Mouse (Mus musculus): ENCODE results near the gene Kif1a. TPM values are rescaled to one million over a fixed set of nuclear protein-coding genes. Genes with fewer than 3 reads are reported as not detected.

The Kif1a gene
- polyA plus RNA-seq, 1 experiment from 2014 or later: 8.6 TPM

GRCm38 (mm10) chr1:93006061-93006460, 95.7 kb downstream of the Kif1a start, which contains the start of gene Aqp12:
Aqp12 (plus strand) TSS chr1:93006334.
- Histone ChIP-seq H3K4me1 (ENCODE audit: insufficient read depth) (no peaks in the 10 kb centered on the region), H3K36me3 (ENCODE audit: insufficient read depth) (no peaks in the 10 kb centered on the region), H3K9me3 (ENCODE audit: low read depth, low read length) (no peaks in the 10 kb centered on the region), H3K9ac (no peak within 1 kb of the TSS), H3K27ac (ENCODE audit: low read depth) (no peak within 1 kb of the TSS), H3K4me2 (no peak within 1 kb of the TSS), H3K27me3 (ENCODE audit: insufficient read depth, low read length) (no peaks in the 10 kb centered on the region), H3K4me3 (ENCODE audit: low read depth, low read length) (no peak within 1 kb of the TSS)
- no peak for TF ChIP-seq CTCF (IDR thresholded peaks at IDR 0.05; ENCODE audit: low read depth)
- ATAC-seq (ENCODE audit: insufficient read depth) (no peak), DNase-seq (no peak)
- WGBS: 62% methylated on average over 7 of the region's 7 CpGs

DNA sequence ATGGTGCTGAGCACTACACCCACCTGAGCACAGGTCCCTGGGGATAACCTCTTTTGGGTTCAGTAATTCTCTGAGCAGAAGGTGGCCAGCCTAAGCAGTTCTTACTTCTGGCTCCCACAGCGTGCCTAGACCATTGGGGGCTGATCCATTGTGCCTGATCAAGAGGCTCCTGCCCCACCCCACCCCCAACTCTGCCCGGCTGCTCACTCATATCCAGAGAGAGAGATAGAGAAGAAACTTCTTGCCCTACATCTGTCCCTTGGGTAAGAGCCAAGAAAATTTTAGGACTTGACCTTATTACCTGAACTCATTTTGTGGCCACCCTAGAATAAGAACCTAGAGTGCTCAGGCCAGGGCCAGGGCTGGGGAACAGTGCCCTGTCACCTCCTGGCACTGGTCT, 108.9 kb downstream of the Kif1a start:
- no peak overlapping the region for H3K4me3 ChIP-seq (ENCODE audit: low read depth, low read length)
- no peak for ATAC-seq (ENCODE audit: insufficient read depth)
- 69% methylated on average over 2 of the region's 2 CpGs for WGBS

GRCm38 (mm10) chr1:92992214-92992855, 109.4 kb downstream of the Kif1a start:
- no peak for ATAC-seq (ENCODE audit: insufficient read depth)

More for the DNA sequence above, 108.9 kb downstream of the Kif1a start:
- H3K4me1 ChIP-seq (ENCODE audit: insufficient read depth): no peaks in the 10 kb centered on the region
- TF ChIP-seq CTCF (IDR thresholded peaks at IDR 0.05; ENCODE audit: low read depth): no peak
- no peaks in the 10 kb centered on the region for H3K27me3 ChIP-seq (ENCODE audit: insufficient read depth, low read length)
- no peak overlapping the region for H3K27ac ChIP-seq (ENCODE audit: low read depth)
- H3K9ac ChIP-seq: no peak overlapping the region
- H3K36me3 ChIP-seq (ENCODE audit: insufficient read depth): no peaks in the 10 kb centered on the region
- H3K9me3 ChIP-seq (ENCODE audit: low read depth, low read length): no peaks in the 10 kb centered on the region
- H3K4me2 ChIP-seq: no peak overlapping the region
- no peak for DNase-seq

DNA sequence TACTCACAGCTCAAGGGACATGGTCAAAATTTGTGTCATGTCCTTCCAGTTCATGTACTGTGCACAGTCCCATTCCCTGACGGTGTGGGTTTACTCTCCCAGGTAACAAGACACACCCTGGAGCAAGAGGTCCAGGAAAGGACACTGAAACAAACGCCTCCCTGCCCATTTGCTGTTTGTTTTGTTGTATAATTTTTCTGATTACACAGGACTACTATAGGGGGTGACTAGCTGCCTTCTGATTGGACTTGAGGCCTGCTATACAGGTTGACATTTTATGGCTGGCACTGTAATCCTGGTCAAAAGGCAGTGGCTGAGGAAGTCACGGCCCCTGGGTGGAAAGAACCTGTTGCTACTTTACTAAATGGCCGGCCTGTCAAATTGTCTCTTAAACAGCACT, 111.9 kb downstream of the Kif1a start:
- 56% methylated on average over 4 of the region's 4 CpGs for WGBS
- no peaks in the 10 kb centered on the region for H3K9me3 ChIP-seq (ENCODE audit: low read depth, low read length)
- H3K27me3 ChIP-seq (ENCODE audit: insufficient read depth, low read length): no peaks in the 10 kb centered on the region

More at GRCm38 (mm10) chr1:92992214-92992855, 109.4 kb downstream of the Kif1a start:
- DNase-seq: no peak
- no peaks in the 10 kb centered on the region for H3K4me1 ChIP-seq (ENCODE audit: insufficient read depth)
- no peaks in the 10 kb centered on the region for H3K36me3 ChIP-seq (ENCODE audit: insufficient read depth)
- H3K27me3 ChIP-seq (ENCODE audit: insufficient read depth, low read length): no peaks in the 10 kb centered on the region
- H3K9me3 ChIP-seq (ENCODE audit: low read depth, low read length): no peaks in the 10 kb centered on the region
- H3K4me3 ChIP-seq (ENCODE audit: low read depth, low read length): no peak overlapping the region
- H3K9ac ChIP-seq: no peak overlapping the region
- WGBS: 69% methylated on average over 6 of the region's 6 CpGs
- no peak overlapping the region for H3K4me2 ChIP-seq
- no peak overlapping the region for H3K27ac ChIP-seq (ENCODE audit: low read depth)
- TF ChIP-seq CTCF (IDR thresholded peaks at IDR 0.05; ENCODE audit: low read depth): no peak

GRCm38 (mm10) chr1:92988894-92989293, 112.9 kb downstream of the Kif1a start:
- ATAC-seq (ENCODE audit: insufficient read depth): no peak
- H3K9me3 ChIP-seq (ENCODE audit: low read depth, low read length): no peaks in the 10 kb centered on the region
- no peaks in the 10 kb centered on the region for H3K27me3 ChIP-seq (ENCODE audit: insufficient read depth, low read length)
- TF ChIP-seq CTCF (IDR thresholded peaks at IDR 0.05; ENCODE audit: low read depth): no peak
- H3K4me3 ChIP-seq (ENCODE audit: low read depth, low read length): no peak overlapping the region
- H3K27ac ChIP-seq (ENCODE audit: low read depth): no peak overlapping the region
- H3K9ac ChIP-seq: no peak overlapping the region
- H3K36me3 ChIP-seq (ENCODE audit: insufficient read depth): no peaks in the 10 kb centered on the region
- H3K4me2 ChIP-seq: no peak overlapping the region
- DNase-seq: no peak
- H3K4me1 ChIP-seq (ENCODE audit: insufficient read depth): no peaks in the 10 kb centered on the region
- 40% methylated on average over 4 of the region's 4 CpGs for WGBS

More for the DNA sequence above, 111.9 kb downstream of the Kif1a start:
- ATAC-seq (ENCODE audit: insufficient read depth) (no peak), DNase-seq (no peak)
- H3K4me2 ChIP-seq: no peak overlapping the region
- no peak for TF ChIP-seq CTCF (IDR thresholded peaks at IDR 0.05; ENCODE audit: low read depth)
- no peak overlapping the region for H3K4me3 ChIP-seq (ENCODE audit: low read depth, low read length)
- no peaks in the 10 kb centered on the region for H3K4me1 ChIP-seq (ENCODE audit: insufficient read depth)
- H3K27ac ChIP-seq (ENCODE audit: low read depth): no peak overlapping the region
- H3K36me3 ChIP-seq (ENCODE audit: insufficient read depth): no peaks in the 10 kb centered on the region
- H3K9ac ChIP-seq: no peak overlapping the region

DNA sequence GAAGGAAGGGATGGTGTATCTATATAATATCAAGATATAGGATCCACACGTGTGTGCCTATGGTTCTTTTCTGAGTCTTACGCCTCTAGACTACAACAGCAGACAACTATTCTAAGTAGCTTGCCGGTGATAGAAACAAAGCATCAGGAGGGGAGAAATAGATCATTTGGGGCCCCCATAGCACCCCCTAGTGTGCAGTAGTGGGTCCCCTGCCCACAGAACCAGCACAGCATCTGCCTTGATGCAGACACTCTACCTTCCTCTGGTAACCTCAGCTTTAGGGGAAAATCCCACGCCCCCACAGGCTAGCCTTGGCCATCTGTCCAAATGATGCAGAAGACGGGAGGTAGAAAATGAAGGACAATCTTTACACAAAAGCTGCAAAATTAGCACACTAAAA, 116.8 kb downstream of the Kif1a start:
- no peak for TF ChIP-seq CTCF (IDR thresholded peaks at IDR 0.05; ENCODE audit: low read depth)
- no peak overlapping the region for H3K4me3 ChIP-seq (ENCODE audit: low read depth, low read length)
- no peak overlapping the region for H3K27ac ChIP-seq (ENCODE audit: low read depth)
- ATAC-seq (ENCODE audit: insufficient read depth) (no peak), DNase-seq (no peak)
- no peaks in the 10 kb centered on the region for H3K27me3 ChIP-seq (ENCODE audit: insufficient read depth, low read length)
- H3K4me2 ChIP-seq: no peak overlapping the region
- H3K9ac ChIP-seq: no peak overlapping the region
- WGBS: 85% methylated on average over 5 of the region's 5 CpGs
- no peaks in the 10 kb centered on the region for H3K9me3 ChIP-seq (ENCODE audit: low read depth, low read length)
- no peaks in the 10 kb centered on the region for H3K36me3 ChIP-seq (ENCODE audit: insufficient read depth)
- no peaks in the 10 kb centered on the region for H3K4me1 ChIP-seq (ENCODE audit: insufficient read depth)

DNA sequence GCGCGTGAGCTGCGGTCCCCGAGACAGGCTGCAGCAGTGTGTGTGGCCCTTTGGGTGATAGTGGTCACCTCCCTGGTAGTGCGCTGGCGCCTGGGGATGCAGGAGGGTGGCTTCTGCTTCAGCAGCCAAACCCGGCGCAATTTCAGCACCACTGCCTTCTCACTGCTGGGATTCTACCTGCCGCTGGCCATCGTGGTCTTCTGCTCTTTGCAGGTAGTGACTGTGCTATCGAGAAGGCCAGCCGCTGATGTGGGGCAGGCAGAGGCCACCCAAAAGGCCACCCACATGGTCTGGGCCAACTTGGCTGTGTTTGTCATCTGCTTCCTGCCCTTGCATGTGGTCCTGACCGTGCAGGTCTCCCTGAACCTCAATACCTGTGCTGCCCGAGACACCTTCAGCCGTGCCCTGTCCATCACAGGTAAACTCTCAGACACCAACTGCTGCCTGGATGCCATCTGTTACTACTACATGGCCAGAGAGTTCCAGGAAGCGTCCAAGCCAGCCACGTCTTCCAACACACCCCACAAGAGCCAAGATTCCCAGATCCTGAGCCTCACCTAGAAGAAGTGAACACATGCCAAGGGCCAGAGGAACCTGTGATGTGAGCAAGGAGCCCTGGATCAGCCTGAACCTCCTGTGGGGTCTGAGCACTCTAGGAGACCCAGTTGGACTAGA, 118.7 kb downstream of the Kif1a start:
- Histone ChIP-seq H3K27me3 (ENCODE audit: insufficient read depth, low read length) (no peaks in the 10 kb centered on the region), H3K4me2 (no peak overlapping the region), H3K36me3 (ENCODE audit: insufficient read depth) (no peaks in the 10 kb centered on the region), H3K9ac (no peak overlapping the region), H3K4me3 (ENCODE audit: low read depth, low read length) (no peak overlapping the region), H3K27ac (ENCODE audit: low read depth) (no peak overlapping the region), H3K4me1 (ENCODE audit: insufficient read depth) (peaks cover 5% of the 10 kb centered on the region; the same call in 1 of the 2 replicates), H3K9me3 (ENCODE audit: low read depth, low read length) (no peaks in the 10 kb centered on the region)
- 88% methylated on average over 17 of the region's 17 CpGs for WGBS
- DNase-seq (no peak), ATAC-seq (ENCODE audit: insufficient read depth) (no peak)
- no peak for TF ChIP-seq CTCF (IDR thresholded peaks at IDR 0.05; ENCODE audit: low read depth)

Data from lung, embryonic 14.5 days (tissue).